Mouse (Mus musculus) ES-Bruce4 (cell line): ENCODE measurements around the gene Ccdc97.

ENCODE experiments used
- CTCF ChIP-seq: IDR thresholded peaks from one replicate; pipeline ENCODE4 v1.8.1; 2011; ENCODE audit warnings: low read depth, low read length
- EP300 ChIP-seq: IDR thresholded peaks from 2 replicates; pipeline ENCODE4 v1.6.1; 2011; ENCODE audit warnings: low read depth, low read length; ENCODE audit not compliant: insufficient read depth
- POLR2A ChIP-seq: IDR thresholded peaks from one replicate; pipeline ENCODE4 v1.8.1; 2011; ENCODE audit warnings: low read length; ENCODE audit not compliant: insufficient read depth

GRCm38 (mm10) chr7:25766108-25766507 lies 47.2 kb upstream of the Ccdc97 start:
- TF ChIP-seq POLR2A, result no peak
- no peak for TF ChIP-seq CTCF
- TF ChIP-seq EP300, result no peak
